Mouse (Mus musculus) adrenal gland, postnatal 36 days (tissue): ENCODE measurements around the gene Mgst2. TPM values are rescaled to one million over a fixed set of nuclear protein-coding genes. Genes with fewer than 3 reads are reported as not detected.

Experiments used
- DNase-seq, 2 experiments: peaks; one replicate each; pipeline ENCODE4 v3.0.0; 2021; ENCODE audit warnings: mixed read lengths in 1 of 2
- long read RNA-seq, 2 experiments: library from polyadenylated mRNA; stranded (forward); transcript quantifications; one replicate each; pipeline ENCODE4 v2.0.0; 2021; ENCODE audit warnings: borderline sequencing depth in 2 of 2
- total RNA-seq, 2 experiments: library from RNA; stranded (reverse); gene quantifications; 2 replicates each; pipeline ENCODE4 v1.2.3; 2021

Mgst2 gene
- 100 to 1,000 TPM; 162 to 243 TPM for total RNA-seq
- long read RNA-seq, experiment 1, transcript Mgst2-201 (5 exons, 603 nt): major isoform, 134 of 215 reads
- long read RNA-seq, experiment 1, partial matches to known transcripts: 77 of 215 reads
- long read RNA-seq, experiment 1, other reads (novel, unspliced or antisense): 1 of 215 reads
- long read RNA-seq, experiment 2, transcript Mgst2-201 (5 exons, 603 nt): major isoform, 45 of 54 reads
- long read RNA-seq, experiment 2, partial matches to known transcripts: 0 of 54 reads
- long read RNA-seq, experiment 2, other reads (novel, unspliced or antisense): 9 of 54 reads

DNA sequence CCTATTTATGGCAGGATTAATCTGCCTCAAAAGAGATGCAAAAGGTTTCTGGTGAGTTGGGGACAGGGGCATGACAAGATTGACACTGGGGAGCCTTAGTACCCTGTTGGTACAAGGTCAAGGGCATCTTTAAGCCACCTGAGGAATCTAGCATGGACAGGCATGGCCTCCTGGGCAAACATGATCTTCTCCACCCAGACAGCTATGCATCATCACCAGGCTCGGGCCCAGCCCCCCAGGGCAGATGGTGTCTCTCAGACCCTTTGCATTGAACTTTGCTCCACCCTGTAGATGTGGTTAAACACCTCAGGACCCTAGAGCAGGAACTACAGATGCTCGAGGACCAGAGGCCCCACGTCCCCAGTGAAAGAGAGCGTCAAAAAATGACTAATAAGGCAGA, at the start of gene Mgst2:
Gene Mgst2, plus strand, starts transcription at position 301 of the 400 bp plus-strand sequence.
- no peak for DNase-seq

DNA sequence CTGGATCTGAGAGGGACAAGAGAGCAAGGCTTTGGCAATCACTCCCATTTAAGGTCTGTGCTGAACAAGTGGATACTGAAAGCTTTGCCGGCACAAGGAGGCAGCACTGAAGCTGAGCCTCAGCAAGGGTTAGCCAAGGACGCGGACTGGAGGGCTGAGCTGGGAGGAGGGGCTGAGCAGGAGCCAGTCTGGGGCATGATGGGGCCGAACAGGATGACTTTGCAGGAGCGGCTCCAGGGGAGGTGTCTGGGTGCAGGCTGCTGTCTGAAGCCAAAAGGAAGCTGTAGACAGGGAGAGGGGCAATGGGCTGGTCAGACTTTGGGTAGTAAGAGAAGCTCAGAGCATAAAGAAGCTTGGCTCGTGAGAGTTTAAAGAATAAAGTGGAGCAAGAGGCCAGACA, 48.2 kb upstream of the Mgst2 start:
- DNase-seq: peak; percentile 88

DNA sequence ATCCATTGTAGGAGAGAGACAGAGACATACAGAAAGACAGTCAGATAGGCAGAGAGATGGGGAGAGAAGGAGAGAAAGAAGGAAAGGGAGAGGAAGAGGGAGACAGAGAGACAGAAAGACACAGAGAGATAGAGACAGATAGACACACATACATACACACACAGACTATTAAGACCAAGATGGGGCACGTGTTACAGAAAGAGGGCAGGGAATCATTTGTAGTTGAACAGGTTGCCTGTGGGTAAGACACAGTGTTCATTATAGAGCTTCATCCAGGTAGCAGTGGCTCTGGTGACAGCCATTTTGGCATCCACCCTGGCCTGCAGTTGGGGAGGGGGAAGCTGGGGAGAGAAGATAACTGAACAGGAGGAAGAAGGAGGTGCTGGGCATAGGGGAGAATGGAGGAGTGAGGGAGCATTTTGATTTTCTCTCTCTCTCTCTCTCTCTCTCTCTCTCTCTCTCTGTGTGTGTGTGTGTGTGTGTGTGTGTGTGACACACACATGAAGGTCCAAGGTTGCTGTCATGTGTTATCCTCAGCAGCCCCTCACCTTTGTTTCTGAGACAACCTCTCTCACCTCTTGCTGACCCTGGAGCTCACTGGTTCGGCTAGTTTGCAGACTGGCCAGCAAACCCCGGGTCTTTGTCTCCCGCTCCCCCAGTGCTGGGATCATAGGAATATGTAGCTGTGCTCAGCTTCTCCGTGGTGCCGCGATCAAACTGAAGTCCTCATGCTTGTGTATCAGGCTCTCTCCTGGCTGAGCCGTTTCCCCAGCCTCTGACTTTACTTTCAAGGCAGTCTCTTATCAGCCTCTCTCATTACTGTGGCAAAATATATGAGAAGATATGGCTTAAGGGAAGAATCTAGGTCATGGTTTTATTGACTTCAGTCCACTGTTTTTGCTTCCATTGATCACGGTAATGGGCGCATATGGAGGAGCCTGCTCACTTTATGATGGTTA, 47.5 kb upstream of the Mgst2 start:
- no peak for DNase-seq

DNA sequence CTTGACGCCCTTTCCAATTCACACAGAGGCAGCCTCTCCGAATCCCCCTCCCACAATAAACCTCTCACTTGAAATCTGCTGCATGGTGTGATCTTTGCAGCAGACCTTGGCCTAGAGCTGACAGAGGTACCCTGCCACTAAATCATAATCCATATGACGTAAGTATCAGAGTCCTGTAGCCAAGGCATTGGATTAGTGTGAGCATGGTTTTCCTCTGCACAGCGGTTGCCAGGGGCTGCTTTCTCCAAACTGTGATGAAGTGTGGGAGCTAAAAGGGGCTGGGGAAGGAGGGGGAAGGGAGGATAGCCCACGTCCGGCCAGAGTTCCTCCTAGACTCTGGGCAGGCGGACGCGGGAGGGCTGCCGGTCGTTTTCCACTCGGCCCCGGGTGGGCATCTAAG, 45.9 kb upstream of the Mgst2 start:
- no peak for DNase-seq

DNA sequence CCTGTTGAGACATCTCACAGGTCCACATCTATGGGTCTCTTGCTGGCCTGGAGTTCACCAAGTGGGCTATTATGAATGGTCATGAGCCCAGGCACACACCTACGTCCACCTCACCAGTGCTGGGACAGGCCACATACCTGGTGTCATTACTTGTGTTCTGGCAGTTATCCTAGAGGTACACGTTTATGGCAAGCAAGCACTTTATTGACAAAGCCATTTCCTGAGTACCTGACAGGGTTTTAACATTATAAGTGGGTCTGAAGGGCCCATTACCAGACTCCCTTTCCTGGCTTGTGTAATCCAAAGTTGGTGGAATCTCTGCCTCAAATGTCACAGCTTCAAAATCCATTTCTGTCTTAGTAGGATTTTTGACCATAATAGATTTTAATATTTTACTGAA, 36.2 kb upstream of the Mgst2 start:
- DNase-seq: no peak

DNA sequence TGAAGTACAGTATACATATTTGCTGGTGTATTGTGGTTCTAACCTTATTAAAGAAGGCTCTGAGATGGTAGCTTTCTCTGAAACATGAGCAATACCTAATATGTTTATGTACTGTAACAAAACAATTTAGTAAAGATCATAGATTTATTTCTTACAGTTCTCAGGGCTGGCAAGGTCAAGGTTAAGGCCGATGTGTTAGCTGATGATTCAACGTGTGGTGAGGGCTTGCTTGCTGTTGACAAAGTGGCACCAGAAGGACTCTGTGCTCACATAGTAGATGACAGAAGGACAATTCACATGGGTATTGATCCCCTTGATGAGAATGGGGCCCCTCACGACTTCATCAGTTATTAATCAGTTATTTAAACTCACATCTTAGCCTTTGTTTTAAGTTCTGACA, 32.4 kb upstream of the Mgst2 start:
- DNase-seq: peak; percentile 60 to 73

DNA sequence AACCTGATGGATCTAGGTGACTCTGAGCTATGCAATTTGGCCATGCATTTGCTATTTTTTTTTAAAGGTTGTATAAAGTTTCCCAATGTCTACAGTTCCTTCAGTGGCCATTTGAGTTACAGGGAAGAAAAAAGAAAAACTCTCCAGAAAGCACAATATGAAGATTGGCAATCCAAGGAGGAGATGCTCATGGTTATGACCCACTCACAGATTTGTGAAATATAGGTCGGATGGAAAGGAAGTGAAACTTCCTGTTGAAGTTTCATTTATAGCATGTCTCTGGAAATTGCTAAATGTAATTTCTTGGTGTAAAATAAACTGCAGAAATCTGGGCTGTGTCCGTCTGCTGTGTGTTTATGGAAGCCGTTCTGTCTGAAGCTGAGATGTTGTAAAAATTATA, 31.2 kb upstream of the Mgst2 start:
- DNase-seq: no peak

DNA sequence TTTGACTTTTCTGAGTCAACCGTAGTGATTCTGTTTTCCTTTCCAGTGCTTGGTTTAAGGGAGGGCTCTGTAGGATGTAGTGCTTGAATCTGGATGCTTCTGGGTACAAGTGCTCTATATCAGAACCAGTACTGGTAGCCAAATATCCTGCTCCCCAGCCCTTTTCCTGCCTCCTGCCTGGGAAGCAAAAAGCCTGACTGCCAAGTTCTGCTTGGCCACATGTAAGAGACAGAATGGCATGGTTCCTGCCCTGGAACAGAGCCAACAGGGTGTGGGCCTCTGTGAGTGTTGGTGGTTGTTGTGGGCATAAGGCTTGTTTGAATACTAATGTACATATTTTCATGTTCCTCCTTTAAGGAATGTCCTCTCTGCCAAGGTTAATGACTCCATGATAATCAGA, 29.4 kb upstream of the Mgst2 start:
- no peak for DNase-seq

DNA sequence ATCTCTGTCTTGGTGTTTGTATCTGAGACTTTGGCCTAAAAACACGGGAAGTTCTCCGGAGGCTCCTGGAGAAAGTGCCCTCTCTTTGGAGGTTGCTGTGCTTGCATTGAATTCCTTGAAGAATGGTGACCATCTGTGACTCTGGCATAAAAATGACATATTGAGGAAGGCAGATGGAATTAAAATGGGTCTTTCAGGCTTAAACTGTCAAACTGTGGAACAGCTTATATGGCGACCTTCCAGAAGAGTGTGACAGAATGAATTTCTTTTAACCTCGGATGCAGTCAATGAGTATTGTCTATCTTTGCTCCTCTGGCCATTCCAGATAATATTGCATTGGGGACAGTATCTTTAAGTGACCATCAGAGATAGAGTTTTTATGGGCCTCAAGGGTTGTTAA, 28.2 kb upstream of the Mgst2 start:
- no peak for DNase-seq

DNA sequence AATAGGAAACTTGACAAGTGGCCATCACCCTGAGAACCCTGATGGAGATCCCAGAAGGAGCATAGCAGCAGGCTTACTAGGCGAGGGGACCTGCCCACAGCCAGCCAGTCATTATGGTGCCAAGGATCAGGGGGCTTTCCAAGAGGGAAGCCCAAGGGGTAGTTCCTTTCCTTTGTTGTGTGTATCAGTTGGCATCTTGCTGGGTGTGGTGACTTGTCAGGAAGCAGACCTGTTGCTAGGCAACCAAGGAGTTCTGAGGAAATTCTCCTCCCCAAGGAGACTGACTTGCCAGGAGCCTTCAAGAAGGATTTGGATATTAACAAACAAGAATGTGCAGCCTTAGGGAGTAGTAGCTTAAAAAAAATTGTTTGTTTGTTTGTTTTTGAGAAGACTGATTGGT, 25.7 kb upstream of the Mgst2 start:
- DNase-seq: peak in 1 of 2 experiments; percentile 35

DNA sequence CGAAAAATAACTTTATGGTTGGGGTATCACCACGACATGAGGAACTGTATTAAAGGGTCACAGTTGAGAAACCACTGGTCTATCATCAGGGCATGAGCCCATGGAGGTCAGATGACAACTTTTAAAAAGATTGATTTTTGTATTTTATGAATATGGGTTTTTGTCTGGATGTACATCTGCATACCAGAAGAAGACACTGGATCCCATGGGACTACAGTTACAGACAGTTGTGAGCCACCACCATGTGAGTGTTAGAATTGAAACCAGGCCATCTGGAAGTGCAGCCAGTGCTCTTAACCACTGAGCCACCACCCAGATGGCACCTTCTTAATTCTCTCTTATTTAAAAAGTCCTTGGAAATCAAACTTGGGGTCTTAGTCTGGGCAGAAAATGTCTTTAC, 24.2 kb upstream of the Mgst2 start:
- no peak for DNase-seq

DNA sequence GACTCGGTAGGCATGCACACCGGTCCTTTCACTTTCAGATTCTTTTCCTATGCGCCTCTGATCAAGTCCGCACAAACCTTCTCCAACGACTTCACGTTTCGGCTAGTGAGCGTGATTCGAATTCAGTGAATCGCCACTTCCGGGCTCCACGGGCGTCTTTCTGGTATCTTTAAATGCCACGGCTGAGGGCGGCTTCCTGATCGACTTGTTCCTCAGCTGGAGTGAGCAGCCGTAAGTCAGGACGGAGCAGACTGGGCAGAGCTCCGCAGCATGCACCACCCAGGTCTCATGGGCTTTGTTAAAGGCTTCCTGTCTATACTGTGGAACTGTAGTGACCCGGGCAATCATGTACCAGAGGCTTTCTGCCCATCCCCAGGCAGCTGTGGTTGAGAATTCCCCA, 23.5 kb upstream of the Mgst2 start:
- DNase-seq: no peak

DNA sequence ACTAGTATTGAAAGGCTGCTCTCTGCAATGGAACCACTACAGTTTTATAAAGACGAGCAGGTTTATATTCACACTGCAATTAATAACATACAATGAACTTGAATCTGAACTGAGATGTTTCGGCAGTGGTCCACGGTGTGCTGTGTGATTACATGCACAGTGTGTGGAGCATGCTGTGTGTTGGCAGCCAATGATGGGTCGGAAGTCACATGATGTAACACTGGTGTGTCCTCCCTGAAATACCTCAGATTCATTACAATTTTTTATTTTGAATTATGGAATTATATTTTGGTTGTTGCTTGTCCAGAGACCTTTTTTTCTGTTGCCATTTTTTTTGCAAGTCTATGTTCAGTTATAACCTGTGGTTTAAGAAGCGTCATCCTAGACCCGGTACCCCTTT, 22.8 kb upstream of the Mgst2 start:
- no peak for DNase-seq

DNA sequence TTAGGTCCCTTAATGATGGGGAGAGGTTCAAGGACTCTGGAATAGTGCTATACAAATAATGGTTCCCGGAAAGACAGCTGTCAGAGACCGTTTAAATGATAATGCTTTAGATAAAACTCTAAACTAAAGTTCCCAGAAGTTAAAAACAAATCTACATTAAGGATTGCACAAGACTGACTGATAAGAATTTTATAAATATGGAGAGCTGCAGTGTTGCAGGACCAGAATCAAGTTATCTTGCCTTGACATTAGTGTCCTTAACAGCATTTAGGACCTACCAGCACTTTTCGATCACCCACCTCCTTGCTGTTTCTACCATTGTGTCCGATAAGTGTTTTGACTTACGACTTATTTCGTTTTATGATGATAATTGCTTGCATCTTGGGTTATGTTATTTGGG, 21.9 kb upstream of the Mgst2 start:
- DNase-seq: no peak

DNA sequence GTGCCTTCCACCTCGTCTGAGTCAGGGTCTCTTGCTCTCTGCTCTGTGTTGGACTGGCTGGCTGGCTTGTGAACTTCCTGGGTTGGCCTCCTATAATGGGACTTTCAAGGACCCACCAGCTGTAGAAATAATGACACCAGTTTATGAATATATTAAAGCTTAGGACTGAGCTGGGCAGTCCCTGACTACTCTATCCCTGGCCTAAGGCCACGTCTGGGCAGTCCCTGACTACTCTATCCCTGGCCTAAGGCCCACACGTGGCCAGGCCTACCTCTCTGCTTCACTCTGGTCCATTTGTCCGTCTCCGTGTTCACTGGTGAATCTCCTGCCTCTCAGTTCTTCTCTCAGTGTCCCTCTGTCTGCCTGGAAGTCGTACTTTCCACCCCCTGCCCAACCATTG, 14.7 kb upstream of the Mgst2 start:
- DNase-seq: no peak

DNA sequence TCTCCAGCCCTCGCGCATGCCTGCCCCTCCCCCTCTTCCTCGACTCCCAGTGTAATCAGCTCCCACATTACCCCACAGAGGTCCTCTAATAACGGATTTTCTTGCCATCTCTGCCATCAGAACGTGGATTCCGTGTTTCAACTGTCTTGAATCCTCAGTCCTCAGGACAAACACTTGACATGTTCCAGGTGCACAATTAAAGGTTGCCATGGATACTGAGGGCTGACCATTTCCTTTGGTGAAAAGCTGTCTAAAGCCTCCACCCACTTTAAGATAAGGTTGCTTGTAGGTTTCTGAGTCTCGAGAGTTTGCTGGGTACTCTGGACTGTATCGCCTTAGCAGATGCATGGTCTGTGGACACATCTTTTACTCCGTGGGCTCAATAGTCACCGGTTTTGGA, 13.9 kb upstream of the Mgst2 start:
- DNase-seq: no peak

DNA sequence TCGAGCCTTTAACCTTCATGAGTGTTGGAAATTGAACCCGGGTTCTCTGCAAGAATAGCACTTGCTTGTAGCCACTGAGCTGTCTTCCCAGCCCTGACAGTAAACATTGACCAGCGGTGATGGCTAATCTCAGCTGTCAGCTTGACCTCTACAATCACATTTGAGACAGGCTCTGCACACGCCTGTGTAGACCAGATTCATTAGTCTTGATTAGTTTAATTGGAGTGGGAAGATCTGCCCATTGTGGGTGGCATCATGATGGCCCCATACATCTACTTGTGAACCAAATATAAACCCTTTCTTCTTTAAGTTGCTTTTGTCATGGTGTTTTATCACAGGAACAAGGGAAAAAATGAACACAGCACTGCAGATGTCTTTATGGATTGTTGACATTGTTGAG, 12.8 kb upstream of the Mgst2 start:
- no peak for DNase-seq

DNA sequence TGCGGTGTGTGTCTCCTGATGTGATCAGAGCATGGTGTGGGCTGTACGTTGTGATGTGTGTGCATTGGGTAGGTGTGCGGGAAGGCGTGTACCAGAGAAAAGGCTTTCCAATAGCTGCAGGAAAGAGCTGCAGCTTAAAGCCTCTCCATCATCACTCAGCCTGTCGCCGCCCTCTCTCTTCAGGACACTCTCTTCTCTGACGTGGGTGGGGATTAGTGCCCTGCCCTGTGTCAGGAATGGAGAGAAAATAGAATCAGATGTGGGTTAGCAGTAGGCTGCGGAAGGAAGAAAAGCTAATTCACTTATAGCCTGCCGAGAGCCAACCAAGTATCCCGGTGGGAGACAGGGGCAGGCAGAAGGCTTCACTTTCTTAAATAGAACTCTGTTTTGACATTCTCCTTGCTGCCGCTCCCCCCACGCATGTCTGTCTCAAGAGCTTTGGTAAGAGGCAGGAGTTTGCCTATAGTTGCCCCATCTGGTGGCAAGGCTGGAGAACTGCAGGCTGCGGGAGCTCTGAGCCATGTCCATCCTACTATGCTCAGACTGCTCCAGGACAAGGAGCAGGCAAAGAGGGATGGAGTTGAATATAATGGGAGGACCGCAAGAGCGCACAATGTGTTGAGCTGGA, 12.0 kb upstream of the Mgst2 start:
- peak; percentile 80 to 84 for DNase-seq

DNA sequence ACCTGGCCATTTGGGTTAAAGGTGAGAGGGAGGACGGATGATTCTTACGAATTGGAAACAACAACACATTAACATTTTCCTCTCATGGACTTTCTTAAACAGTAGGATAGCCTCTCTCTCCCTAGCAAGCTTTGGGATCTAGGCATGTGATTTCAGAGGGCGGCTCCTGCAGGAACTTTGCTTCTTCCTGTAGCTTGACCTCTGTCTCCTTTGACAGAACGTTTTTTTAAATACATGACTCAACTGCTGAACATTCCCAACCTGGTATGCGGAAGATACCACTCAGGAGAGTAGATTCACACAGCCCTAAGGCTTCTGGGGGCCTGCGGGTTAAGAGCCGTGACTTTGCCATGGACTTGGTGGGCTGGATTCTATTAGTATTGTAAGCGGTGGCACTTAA, 10.7 kb upstream of the Mgst2 start:
- DNase-seq: no peak

DNA sequence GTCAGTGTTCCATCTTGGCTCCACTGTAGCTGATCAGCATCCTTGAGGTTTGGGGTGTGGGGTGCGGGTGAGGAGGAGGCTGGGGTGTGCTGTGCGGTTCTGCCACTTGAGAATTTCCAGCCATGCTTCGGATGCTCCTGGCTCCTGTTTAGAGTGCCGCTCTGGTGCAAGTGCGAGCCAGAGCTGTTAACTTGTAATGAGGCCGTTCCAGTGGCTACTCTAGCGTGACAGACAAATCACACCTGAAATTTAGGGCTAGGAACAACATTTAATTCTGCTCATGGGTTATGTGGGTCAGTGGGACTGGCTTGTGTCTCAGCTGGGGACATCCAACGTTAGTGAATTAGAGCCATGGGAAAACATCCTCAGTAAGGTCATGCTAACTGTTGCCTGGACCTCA, 10.2 kb upstream of the Mgst2 start:
- DNase-seq: no peak

DNA sequence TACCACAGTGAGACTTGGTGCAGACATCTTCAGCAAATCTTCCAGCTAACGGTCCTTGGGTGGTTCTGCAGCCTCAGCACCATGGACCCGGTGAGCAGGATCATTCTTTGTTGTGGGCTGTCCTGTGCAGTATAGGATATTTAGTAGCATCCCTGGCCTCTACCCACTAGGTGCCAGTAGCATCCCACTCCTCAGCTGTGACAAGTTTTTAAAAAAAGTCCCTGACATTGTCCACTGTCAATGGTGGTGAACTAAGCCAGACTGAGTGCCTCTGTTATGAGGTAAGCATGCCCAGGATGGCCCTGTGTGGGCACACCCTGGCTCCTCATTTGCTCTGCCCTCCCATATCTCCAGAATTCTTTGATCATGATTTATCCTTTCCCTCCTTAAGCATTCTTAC, 9.0 kb upstream of the Mgst2 start:
- DNase-seq: no peak

DNA sequence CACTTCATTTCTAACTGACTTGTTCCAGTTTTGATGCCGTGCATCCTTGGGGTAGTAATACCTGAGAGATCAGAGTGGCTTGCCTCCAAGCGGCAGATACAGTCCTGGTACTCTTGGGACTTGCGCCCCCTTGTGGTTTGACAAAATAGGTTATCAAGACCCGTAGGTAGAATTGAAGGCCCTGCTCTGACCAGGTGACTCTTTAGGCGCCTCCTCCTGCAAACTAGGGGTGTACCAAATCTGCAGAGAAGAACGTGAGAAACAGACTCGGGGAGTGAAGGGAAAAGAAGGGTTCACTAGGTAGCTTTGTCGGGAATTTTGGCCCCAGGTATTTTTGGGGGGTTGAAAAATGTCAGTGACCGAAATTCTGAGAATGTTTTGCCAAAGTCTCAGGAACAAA, 7.9 kb upstream of the Mgst2 start:
- DNase-seq: peak; percentile 81 to 89

DNA sequence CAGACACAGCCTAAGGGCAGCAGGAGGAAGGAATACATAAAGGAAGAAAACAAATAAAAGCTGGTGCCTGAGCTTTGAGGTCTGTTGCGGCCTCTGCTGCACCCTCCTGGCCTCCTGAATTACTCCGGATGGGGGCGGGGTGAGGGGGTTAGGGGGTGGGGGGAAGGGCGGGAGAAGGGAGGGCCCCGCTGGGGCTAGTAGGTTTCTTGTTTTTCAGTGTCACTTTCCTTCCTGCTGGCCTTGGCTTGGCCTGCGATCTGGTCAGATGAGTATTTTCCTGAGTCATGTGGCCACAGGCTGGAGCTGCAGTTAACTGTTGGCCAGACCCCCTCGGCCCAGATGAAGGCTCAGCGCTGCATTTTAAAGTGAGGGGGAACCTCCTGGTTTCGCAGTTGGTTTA, 7.5 kb upstream of the Mgst2 start:
- DNase-seq: peak; percentile 64 to 68
